Mouse (Mus musculus): Measurements from ENCODE around the gene Glod4. TPM values are rescaled to one million over a fixed set of nuclear protein-coding genes. Genes with fewer than 3 reads are reported as not detected.

Gene Glod4
- polyA plus RNA-seq, 1 experiment from 2014 or later, result 152 TPM

DNA sequence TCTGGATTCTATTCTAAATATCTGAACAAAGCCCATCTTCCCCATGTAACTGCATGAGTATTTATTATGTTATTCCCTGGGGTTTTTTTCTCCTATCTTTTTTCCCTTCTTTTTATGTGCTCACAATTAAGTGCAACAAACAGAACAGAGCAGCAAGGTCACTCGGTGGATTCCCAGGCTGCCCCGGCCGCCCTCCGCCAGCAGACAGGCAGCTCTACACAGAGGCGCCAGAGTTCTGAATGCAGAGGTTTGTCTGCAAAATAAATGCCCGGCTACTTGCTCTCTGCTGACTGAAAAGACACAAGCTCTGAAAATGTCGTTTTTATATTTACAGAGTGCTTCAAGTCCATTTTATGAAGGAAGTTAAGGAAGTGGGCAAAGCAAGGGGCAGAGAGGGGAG lies 24.0 kb upstream of the Glod4 start:
- Histone ChIP-seq H3K9ac (replicated peaks; ENCODE audit: low read length) (peak overlapping the region; percentile 22), H3K9me3 (replicated peaks; ENCODE audit: control insufficient read depth, low read length) (no peaks in the 10 kb centered on the region)
- no peak for DNase-seq (ENCODE audit: low spot score)

DNA sequence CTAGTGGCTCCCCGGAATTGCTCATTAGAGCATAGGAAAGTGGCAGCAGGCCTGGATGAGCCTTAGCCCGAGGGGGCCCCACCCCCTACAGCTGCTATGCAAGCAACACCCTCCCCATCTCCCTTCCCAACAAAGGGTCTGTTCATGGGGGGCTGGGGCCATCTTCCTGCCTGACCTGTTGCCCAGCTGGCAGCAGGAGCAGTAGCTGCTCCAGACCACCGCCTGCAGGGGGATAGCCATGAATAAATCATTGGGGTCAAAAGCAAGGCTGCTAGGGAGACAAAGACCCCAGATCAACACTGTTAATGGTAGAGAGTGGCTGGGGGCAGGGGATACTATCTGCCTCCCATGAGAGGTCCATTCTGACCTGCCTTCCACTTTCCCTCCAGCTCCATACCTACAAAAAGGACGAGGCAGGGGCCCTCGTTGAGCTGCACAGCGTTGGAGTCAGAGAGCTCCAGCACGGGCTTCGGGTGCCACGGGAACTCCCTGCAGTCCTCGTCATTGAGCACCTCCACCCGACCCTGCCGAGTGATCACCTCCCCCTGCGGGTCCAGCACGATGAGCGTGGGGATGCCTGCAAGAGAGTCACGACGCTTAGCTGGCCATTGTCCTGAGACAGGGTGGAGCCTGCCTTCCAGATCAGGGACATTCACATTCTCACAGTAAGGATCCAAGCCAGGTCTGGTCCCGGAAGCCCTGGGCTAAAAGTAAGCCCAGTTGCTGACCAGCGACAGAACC lies 19.3 kb upstream of the Glod4 start:
- WGBS, result 10% methylated on average over 19 of the region's 19 CpGs
- Histone ChIP-seq H3K36me3 (replicated peaks; ENCODE audit: control insufficient read depth, insufficient read depth, low read depth, low read length) (no peaks in the 10 kb centered on the region), H3K27ac (replicated peaks; ENCODE audit: low read depth, low read length) (no peak overlapping the region; the same call in 1 of the 2 replicates)

More for the DNA sequence above, 24.0 kb upstream of the Glod4 start:
- Histone ChIP-seq H3K27ac (replicated peaks; ENCODE audit: low read depth, low read length) (no peak overlapping the region), H3K4me3 (ENCODE audit: low read depth, low read length) (no peak overlapping the region), H3K4me1 (ENCODE audit: control insufficient read depth, insufficient read depth, low read length) (peaks cover 7% of the 10 kb centered on the region; the same call in 1 of the 2 replicates), H3K4me2 (ENCODE audit: low read depth, low read length) (no peak overlapping the region), H3K27me3 (ENCODE audit: control insufficient read depth, insufficient read depth, low read length) (no peaks in the 10 kb centered on the region), H3K36me3 (replicated peaks; ENCODE audit: control insufficient read depth, insufficient read depth, low read depth, low read length) (no peaks in the 10 kb centered on the region)
- WGBS, result 53% methylated on average over 7 of the region's 7 CpGs
- no peak for ATAC-seq (replicated peaks; ENCODE audit: insufficient number of reproducible peaks, low FRiP score, low TSS enrichment, low read depth)

DNA sequence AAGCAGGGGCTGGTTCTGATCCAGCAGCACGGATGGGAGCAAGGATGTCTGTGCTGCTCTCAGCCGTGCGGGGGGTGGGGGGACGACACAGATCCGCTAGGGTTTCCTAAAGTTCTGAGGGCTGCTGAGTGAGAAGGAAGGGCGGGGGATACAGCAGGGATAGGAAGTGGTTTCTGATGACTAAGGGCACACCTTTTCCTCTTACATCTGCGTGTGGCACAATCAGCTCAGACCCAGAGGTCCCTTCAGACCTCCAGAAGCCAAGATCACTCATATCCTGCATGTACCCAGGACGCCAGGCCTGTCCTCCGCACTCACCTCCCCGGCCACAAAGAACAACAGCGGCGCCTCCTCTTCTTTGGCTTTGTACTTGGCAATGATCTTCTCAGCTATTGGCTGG lies 17.7 kb upstream of the Glod4 start:
- H3K4me3 ChIP-seq (ENCODE audit: low read depth, low read length), result no peak overlapping the region
- H3K36me3 ChIP-seq (replicated peaks; ENCODE audit: control insufficient read depth, insufficient read depth, low read depth, low read length), result no peaks in the 10 kb centered on the region
- peaks cover 17% of the 10 kb centered on the region for H3K4me1 ChIP-seq (ENCODE audit: control insufficient read depth, insufficient read depth, low read length)
- H3K9ac ChIP-seq (replicated peaks; ENCODE audit: low read length), result no peak overlapping the region
- H3K27me3 ChIP-seq (ENCODE audit: control insufficient read depth, insufficient read depth, low read length), result no peaks in the 10 kb centered on the region
- no peaks in the 10 kb centered on the region for H3K9me3 ChIP-seq (replicated peaks; ENCODE audit: control insufficient read depth, low read length)
- no peak overlapping the region for H3K4me2 ChIP-seq (ENCODE audit: low read depth, low read length)
- no peak overlapping the region for H3K27ac ChIP-seq (replicated peaks; ENCODE audit: low read depth, low read length)
- 74% methylated on average over 12 of the region's 12 CpGs for WGBS
- no peak for DNase-seq (ENCODE audit: low spot score)
- no peak for ATAC-seq (replicated peaks; ENCODE audit: insufficient number of reproducible peaks, low FRiP score, low TSS enrichment, low read depth)

More for the DNA sequence above, 19.3 kb upstream of the Glod4 start:
- peak overlapping the region; percentile 18; the same call in 1 of the 2 replicates for H3K9ac ChIP-seq (replicated peaks; ENCODE audit: low read length)
- no peak overlapping the region for H3K4me3 ChIP-seq (ENCODE audit: low read depth, low read length)
- no peaks in the 10 kb centered on the region for H3K9me3 ChIP-seq (replicated peaks; ENCODE audit: control insufficient read depth, low read length)
- H3K27me3 ChIP-seq (ENCODE audit: control insufficient read depth, insufficient read depth, low read length), result no peaks in the 10 kb centered on the region
- DNase-seq (ENCODE audit: low spot score) (no peak), ATAC-seq (replicated peaks; ENCODE audit: insufficient number of reproducible peaks, low FRiP score, low TSS enrichment, low read depth) (no peak; the same call in 1 of the 2 replicates)
- no peak overlapping the region for H3K4me2 ChIP-seq (ENCODE audit: low read depth, low read length)
- peaks cover 12% of the 10 kb centered on the region for H3K4me1 ChIP-seq (ENCODE audit: control insufficient read depth, insufficient read depth, low read length)

DNA sequence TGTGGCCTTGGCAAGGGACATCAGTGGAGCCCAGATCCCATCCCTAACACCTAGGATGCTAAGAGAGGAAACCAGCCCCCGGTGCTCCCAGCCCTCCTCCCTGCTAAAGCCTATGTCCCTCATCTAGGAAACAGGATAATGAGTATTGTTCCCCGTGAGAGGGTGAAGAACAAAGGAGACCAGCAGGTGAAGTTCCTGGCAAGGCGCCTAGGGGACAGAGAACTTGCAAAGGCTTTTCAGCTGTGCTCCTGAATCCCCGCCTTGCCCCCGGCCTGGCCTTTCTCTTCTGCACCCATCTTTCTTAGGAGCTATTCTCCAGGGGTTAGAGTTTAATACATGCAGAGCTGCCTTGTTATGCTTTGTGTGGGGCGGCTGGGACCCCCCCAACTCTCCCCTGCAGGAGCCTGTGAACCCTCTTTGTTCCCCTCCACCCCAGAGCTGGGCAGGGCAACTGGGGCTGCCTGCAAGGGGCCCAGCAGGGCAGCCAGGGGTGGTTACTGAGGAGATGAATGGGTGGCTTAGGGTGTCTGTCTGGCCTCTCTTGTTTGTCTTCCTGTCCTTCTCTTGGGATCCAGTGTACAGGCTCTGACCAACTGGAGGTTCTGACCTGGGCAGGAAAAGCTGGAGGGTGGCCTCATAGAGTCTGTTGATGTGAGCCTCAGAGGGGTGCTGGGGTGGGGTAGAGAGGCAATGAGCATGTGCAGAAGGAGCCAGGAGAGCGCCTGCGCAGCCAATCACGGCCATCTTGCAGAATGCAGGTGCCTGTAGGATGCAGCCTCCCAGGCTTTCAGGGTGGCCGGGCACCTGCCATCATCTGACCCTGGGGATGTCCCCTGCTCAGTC lies 16.9 kb upstream of the Glod4 start:
- H3K4me1 ChIP-seq (ENCODE audit: control insufficient read depth, insufficient read depth, low read length), result peaks cover 18% of the 10 kb centered on the region
- H3K27me3 ChIP-seq (ENCODE audit: control insufficient read depth, insufficient read depth, low read length), result no peaks in the 10 kb centered on the region
- no peak overlapping the region for H3K27ac ChIP-seq (replicated peaks; ENCODE audit: low read depth, low read length)
- WGBS, result 61% methylated on average over 10 of the region's 10 CpGs
- H3K9ac ChIP-seq (replicated peaks; ENCODE audit: low read length), result peak overlapping the region; percentile 22; the same call in 1 of the 2 replicates
- no peak overlapping the region for H3K4me3 ChIP-seq (ENCODE audit: low read depth, low read length)
- H3K4me2 ChIP-seq (ENCODE audit: low read depth, low read length), result no peak overlapping the region
- ATAC-seq (replicated peaks; ENCODE audit: insufficient number of reproducible peaks, low FRiP score, low TSS enrichment, low read depth), result no peak
- DNase-seq (ENCODE audit: low spot score), result no peak
- no peaks in the 10 kb centered on the region for H3K9me3 ChIP-seq (replicated peaks; ENCODE audit: control insufficient read depth, low read length)
- H3K36me3 ChIP-seq (replicated peaks; ENCODE audit: control insufficient read depth, insufficient read depth, low read depth, low read length), result no peaks in the 10 kb centered on the region

DNA sequence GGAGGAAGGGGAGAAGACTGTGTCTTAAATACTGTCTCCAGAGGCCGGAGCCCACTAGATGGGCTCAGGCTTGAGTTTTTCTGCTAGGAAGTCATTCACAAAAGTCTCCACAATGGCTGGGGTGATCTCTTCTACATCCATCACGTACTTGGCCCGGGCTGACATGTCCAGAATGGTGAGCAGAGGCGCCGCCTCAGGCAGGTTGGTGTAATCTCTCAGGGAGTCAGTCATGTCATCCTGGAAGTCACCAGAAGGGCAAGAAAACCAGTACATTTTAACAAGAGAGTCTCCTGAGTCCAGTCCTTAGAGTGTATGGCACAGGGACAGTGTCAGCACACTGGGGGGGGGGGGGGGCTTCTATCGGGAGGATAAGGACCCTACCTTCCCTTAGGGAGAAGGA lies 15.0 kb upstream of the Glod4 start:
- ATAC-seq (replicated peaks; ENCODE audit: insufficient number of reproducible peaks, low FRiP score, low TSS enrichment, low read depth), result no peak
- Histone ChIP-seq H3K36me3 (replicated peaks; ENCODE audit: control insufficient read depth, insufficient read depth, low read depth, low read length) (no peaks in the 10 kb centered on the region), H3K27me3 (ENCODE audit: control insufficient read depth, insufficient read depth, low read length) (no peaks in the 10 kb centered on the region), H3K4me1 (ENCODE audit: control insufficient read depth, insufficient read depth, low read length) (peaks cover 18% of the 10 kb centered on the region), H3K9ac (replicated peaks; ENCODE audit: low read length) (no peak overlapping the region), H3K27ac (replicated peaks; ENCODE audit: low read depth, low read length) (no peak overlapping the region), H3K4me2 (ENCODE audit: low read depth, low read length) (no peak overlapping the region), H3K4me3 (ENCODE audit: low read depth, low read length) (no peak overlapping the region), H3K9me3 (replicated peaks; ENCODE audit: control insufficient read depth, low read length) (no peaks in the 10 kb centered on the region)
- no peak for DNase-seq (ENCODE audit: low spot score)
- WGBS, result 84% methylated on average over 6 of the region's 6 CpGs

DNA sequence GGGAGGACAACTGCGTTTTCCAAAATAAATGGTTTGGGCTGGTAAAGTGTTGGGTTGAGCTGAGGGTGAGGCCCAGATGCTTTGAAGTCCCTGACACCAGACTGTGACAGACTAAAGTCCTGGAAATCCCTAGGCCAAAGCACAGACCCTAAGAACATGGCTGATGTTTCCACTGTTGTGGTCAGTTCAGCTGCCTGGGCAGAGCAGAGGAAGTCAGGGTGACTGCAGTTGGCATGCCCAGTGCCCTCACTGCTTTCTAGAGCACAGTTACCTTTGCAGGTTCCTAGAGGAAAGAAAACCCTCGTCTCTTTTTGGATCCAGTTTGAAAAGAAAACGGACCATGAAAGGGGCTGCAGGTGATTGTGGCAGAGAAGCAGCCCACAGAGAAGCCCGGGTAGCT lies 13.9 kb upstream of the Glod4 start:
- DNase-seq (ENCODE audit: low spot score) (no peak), ATAC-seq (replicated peaks; ENCODE audit: insufficient number of reproducible peaks, low FRiP score, low TSS enrichment, low read depth) (no peak)
- H3K36me3 ChIP-seq (replicated peaks; ENCODE audit: control insufficient read depth, insufficient read depth, low read depth, low read length), result no peaks in the 10 kb centered on the region
- H3K4me3 ChIP-seq (ENCODE audit: low read depth, low read length), result no peak overlapping the region
- H3K27me3 ChIP-seq (ENCODE audit: control insufficient read depth, insufficient read depth, low read length), result no peaks in the 10 kb centered on the region
- WGBS, result 80% methylated on average over 4 of the region's 4 CpGs
- no peaks in the 10 kb centered on the region for H3K9me3 ChIP-seq (replicated peaks; ENCODE audit: control insufficient read depth, low read length)
- peaks cover 11% of the 10 kb centered on the region for H3K4me1 ChIP-seq (ENCODE audit: control insufficient read depth, insufficient read depth, low read length)
- no peak overlapping the region for H3K4me2 ChIP-seq (ENCODE audit: low read depth, low read length)
- H3K9ac ChIP-seq (replicated peaks; ENCODE audit: low read length), result no peak overlapping the region
- no peak overlapping the region for H3K27ac ChIP-seq (replicated peaks; ENCODE audit: low read depth, low read length)

DNA sequence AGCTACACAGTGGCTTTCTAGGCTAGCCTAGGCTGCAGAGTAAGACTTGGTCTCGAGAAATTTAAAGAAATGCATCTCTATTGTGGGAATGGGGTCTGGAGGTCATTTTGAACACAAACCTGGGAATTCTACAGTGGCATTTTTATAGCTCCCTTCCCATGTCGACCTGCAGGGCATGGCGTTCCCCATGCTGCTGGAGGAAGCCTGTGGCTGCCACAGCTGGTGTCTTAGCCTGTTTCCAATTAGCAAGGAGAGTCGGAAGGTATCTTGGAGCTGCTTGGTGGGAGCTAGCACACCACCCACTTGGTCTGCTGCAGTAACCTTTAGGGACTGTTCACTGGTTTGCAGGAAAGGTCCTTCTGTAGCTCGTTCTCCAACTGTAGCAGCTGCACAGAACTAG lies 12.6 kb upstream of the Glod4 start:
- Histone ChIP-seq H3K9ac (replicated peaks; ENCODE audit: low read length) (no peak overlapping the region), H3K36me3 (replicated peaks; ENCODE audit: control insufficient read depth, insufficient read depth, low read depth, low read length) (no peaks in the 10 kb centered on the region), H3K4me3 (ENCODE audit: low read depth, low read length) (no peak overlapping the region), H3K27me3 (ENCODE audit: control insufficient read depth, insufficient read depth, low read length) (no peaks in the 10 kb centered on the region), H3K9me3 (replicated peaks; ENCODE audit: control insufficient read depth, low read length) (no peaks in the 10 kb centered on the region), H3K4me2 (ENCODE audit: low read depth, low read length) (no peak overlapping the region), H3K27ac (replicated peaks; ENCODE audit: low read depth, low read length) (no peak overlapping the region), H3K4me1 (ENCODE audit: control insufficient read depth, insufficient read depth, low read length) (peaks cover 11% of the 10 kb centered on the region)
- 17% methylated on average over 5 of the region's 5 CpGs for WGBS
- DNase-seq (ENCODE audit: low spot score), result peak; percentile 72
- ATAC-seq (replicated peaks; ENCODE audit: insufficient number of reproducible peaks, low FRiP score, low TSS enrichment, low read depth), result no peak
